Mouse (Mus musculus) heart, adult 2 months (tissue): ENCODE measurements around the gene Dnhd1.

Experiments
- CTCF ChIP-seq: fragments of 200-600 bp; IDR thresholded peaks from 2 replicates; pipeline ENCODE4 v1.8.1; 2022; ENCODE audit warnings: antibody characterized with exemption, mild to moderate bottlenecking, moderate library complexity
- EP300 ChIP-seq: fragments of 200-500 bp; IDR thresholded peaks from 2 replicates; pipeline ENCODE4 v1.6.1; 2011; ENCODE audit warnings: low read depth, low read length, control low read depth; ENCODE audit not compliant: insufficient read depth
- POLR2A ChIP-seq: fragments of 200-500 bp; IDR thresholded peaks from 2 replicates; pipeline ENCODE4 v1.6.1; 2011; ENCODE audit warnings: mild to moderate bottlenecking, low read depth, low read length, control low read depth; ENCODE audit not compliant: insufficient read depth

DNA sequence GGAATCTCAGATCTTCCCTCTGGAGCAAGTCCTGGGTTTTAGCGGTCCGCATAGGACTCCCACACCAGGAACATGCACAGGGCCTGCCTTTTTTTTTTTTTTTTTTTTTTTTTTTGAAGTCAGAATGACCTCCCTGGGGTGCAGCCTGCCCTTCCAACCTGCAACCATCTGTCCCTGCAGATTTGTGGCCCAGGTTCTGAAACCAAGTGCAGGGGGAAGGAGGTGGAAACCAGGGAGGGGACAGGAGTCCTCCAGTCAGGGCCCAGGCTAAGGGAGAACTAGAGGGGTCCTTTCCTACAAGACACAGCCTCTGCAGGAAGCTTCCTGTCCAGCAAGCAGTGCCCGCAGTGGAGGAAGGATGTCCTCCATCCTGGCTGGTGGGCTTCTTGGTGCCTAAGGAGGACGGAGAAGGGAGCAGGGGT is 18.1 kb upstream of the Dnhd1 start:
- TF ChIP-seq POLR2A = no peak
- no peak for TF ChIP-seq EP300
- no peak for TF ChIP-seq CTCF
